Mouse (Mus musculus) liver, adult 2 months (tissue): ENCODE results near the gene Gins1.

Source experiments
- CTCF ChIP-seq: fragments of 200-500 bp; IDR thresholded peaks from 2 replicates; pipeline ENCODE4 v1.5.1; 2011; ENCODE audit warnings: low read depth, low read length, control low read depth
- POLR2A ChIP-seq: fragments of 200-500 bp; IDR thresholded peaks from 2 replicates; pipeline ENCODE4 v1.6.1; 2011; ENCODE audit warnings: low read length, control low read depth; ENCODE audit not compliant: insufficient read depth; ENCODE audit errors: extremely low read depth

DNA sequence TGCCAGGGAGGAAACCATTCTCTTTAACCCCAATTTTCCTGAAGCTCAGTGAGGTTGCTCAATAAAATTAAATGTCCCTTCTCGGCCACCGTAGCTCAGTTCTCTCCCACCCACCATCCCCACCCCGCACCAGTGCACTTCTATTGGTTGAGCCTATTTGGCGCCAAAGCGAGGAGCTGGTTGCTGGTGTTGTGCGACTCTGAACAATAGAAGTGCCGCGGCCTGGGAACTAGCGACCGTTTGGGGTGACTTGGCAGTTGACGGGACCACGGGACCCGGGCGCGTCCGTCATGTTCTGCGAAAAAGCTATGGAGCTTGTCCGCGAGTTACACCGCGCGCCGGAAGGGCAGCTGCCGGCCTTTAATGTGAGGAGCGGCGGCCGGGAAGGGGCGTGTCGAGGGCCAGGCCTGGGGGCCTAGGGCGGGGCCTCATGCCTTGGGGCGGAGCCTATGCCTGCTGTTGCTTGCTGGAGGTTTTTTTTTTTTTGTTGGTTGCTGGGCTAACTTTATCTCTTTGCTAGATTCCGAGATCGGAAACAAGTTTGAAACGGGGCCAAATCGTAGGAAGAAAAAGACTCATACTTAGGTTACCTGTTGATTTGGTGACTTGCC, 4.3 kb downstream of the Gins1 start:
- TF ChIP-seq CTCF: no peak
- no peak for TF ChIP-seq POLR2A
